Mouse (Mus musculus) heart, postnatal 0 days (tissue): ENCODE results near the gene Entpd8. TPM values are rescaled to one million over a fixed set of nuclear protein-coding genes. Genes with fewer than 3 reads are reported as not detected.
A peak's percentile ranks its signal among the peaks of the same experiment; 100 is the strongest.

Experiments used
- ATAC-seq: fragments of 200-750 bp; cut with Nextera tagmentation; 2 replicates; pipeline ENCODE4 v1.8.0; 2017; ENCODE audit warnings: low read depth, moderate number of reproducible peaks, moderate library complexity; ENCODE audit not compliant: insufficient read depth
- DNase-seq: peaks from one replicate; pipeline ENCODE4 v3.0.0-alpha.2; 2016; ENCODE audit warnings: low spot score
- H3K27ac ChIP-seq: fragments of 300-500 bp; sonication (generic); 2 replicates; pipeline ENCODE4 v1.5.1; 2014; ENCODE audit warnings: low read depth, mild to moderate bottlenecking
- H3K27me3 ChIP-seq: fragments of 300-500 bp; sonication (generic); 2 replicates; pipeline ENCODE4 v1.6.1; 2014; ENCODE audit warnings: low read length, mixed read lengths; ENCODE audit not compliant: control insufficient read depth, insufficient read depth
- H3K36me3 ChIP-seq: fragments of 300-500 bp; sonication (generic); replicated peaks from 2 replicates; pipeline ENCODE4 v1.6.1; 2014; ENCODE audit warnings: low read length, mixed read lengths; ENCODE audit not compliant: control insufficient read depth, insufficient read depth
- H3K4me1 ChIP-seq: fragments of 300-500 bp; sonication (generic); 2 replicates; pipeline ENCODE4 v1.6.1; 2014; ENCODE audit warnings: antibody characterized with exemption; ENCODE audit not compliant: control insufficient read depth, insufficient read depth
- H3K4me2 ChIP-seq: fragments of 300-500 bp; sonication (generic); 2 replicates; pipeline ENCODE4 v1.6.1; 2014; ENCODE audit warnings: low read depth, mild to moderate bottlenecking, low read length, moderate library complexity
- H3K4me3 ChIP-seq: fragments of 300-500 bp; sonication (generic); 2 replicates; pipeline ENCODE4 v1.5.1; 2014; ENCODE audit warnings: low read depth, low read length
- H3K9ac ChIP-seq: fragments of 300-500 bp; sonication (generic); replicated peaks from 2 replicates; pipeline ENCODE4 v1.6.1; 2014; ENCODE audit warnings: low read depth, low read length, mixed read lengths
- H3K9me3 ChIP-seq: fragments of 300-500 bp; sonication (generic); replicated peaks from 2 replicates; pipeline ENCODE4 v1.6.1; 2016; ENCODE audit warnings: low read length; ENCODE audit not compliant: control insufficient read depth
- CTCF ChIP-seq: IDR thresholded peaks from 2 replicates; pipeline ENCODE4 v1.5.1; 2016; ENCODE audit warnings: antibody characterized with exemption, control low read depth, low read depth
- EP300 ChIP-seq: IDR thresholded peaks from 2 replicates; pipeline ENCODE4 v1.6.1; 2016; ENCODE audit warnings: antibody characterized with exemption, low read depth
- WGBS: fragments of 180-500 bp; shearing (Covaris S2); extraction: QIAGEN DNeasy Blood & Tissue Kit; methylation state at CpG from one replicate; pipeline ENCODE4 v1.1.7; 2014; 5-methylcytosine and 5-hydroxymethylcytosine counted together
- microRNA-seq: library from miRNA; unstranded; fragments of <30 nt; microRNA quantifications from one replicate; pipeline ENCODE4, GENCODE M21; 2016
- polyA plus RNA-seq: library from polyadenylated mRNA; unstranded; fragments of >200 nt; fragmentation: Nextera tagmentation; extraction: Ambion mirVana; gene quantifications from 2 replicates; pipeline ENCODE4 v1.2.1, GENCODE M21; 2015
- total RNA-seq: library from RNA; depleted of rRNA; stranded (reverse); fragments of >200 nt; gene quantifications from 2 replicates; pipeline ENCODE4 v1.2.3, GENCODE M21; 2014; ENCODE audit warnings: low replicate concordance; rRNA removed

Entpd8 gene
- total and polyA plus RNA-seq, 2 experiments from 2014 or later, result not detected

DNA sequence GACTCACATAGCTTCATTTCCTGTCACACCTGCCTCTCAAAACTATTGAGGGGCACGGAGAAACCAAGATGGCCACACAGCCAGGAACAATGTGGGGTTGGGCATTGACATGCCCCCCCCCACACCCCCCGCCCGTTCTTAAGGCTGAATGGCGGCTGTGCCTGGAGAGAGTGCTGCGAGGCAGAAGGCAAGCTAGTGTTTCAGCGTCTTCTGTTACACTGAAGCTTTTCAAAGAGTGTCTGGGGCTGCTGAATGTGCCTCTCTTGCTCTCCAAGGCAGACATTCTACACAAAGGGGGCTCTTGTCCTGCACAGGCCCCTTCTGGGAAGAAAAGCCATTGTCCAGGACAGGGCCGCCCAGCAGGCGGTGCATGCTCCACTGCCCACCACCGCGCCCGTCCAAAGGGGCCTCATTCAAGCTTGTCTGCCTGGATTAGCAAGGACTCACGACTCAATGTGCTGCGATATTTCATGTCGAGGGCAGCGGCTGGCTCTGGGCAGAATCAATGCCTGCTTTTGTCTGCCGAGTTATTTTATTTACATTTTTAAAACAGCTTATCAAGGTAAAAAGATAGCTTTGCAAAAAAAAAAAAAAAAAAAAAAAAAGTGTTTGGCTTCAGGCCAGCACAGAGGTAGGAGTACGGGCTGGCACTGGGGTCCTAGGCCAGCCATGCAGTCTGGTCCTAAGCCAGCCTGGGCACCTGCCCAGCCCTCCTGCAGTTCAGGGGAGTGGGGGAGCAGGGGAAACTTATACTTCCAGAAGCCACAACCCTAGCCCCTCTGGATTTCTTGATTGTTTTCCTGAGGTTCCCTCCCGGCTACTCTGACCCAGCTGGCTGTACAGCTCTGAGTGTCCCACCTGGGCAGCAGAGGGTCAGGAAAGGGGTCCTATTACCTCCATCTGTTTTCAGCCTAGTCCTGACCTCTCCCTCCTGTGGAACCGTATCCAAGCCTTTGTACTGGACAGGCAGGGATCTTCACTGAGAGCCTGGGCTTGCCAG, 46.2 kb downstream of the Entpd8 start:
- Histone ChIP-seq H3K36me3 (no peaks in the 10 kb centered on the region), H3K4me1 (peaks cover 22% of the 10 kb centered on the region), H3K4me2 (no peak overlapping the region), H3K27me3 (no peaks in the 10 kb centered on the region), H3K4me3 (no peak overlapping the region), H3K9me3 (no peaks in the 10 kb centered on the region), H3K27ac (no peak overlapping the region), H3K9ac (no peak overlapping the region)
- ATAC-seq (no peak), DNase-seq (no peak)
- 62% methylated on average over 19 of the region's 19 CpGs for WGBS
- TF ChIP-seq EP300 (no peak), CTCF (no peak)

DNA sequence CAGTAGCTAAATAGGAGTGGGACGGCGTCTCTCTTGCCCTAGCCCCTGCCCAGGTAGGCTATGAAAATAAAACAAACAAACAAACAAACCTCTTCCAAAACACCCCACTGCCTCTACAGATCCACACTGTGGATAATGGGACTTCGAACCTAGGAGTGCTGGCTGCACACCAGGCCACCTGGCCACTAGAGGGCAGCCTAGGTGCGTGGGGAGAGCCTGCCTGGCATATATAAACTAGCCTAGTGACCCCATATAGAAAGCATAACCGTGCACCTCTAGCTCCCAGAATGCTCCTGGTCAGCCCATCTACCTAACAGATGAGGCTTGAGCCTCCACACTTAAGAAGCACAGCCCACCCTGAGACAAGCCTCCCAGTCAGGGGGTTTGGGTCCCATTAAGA, 47.1 kb downstream of the Entpd8 start:
- Histone ChIP-seq H3K36me3 (no peaks in the 10 kb centered on the region), H3K4me1 (peaks cover 22% of the 10 kb centered on the region), H3K9me3 (no peaks in the 10 kb centered on the region), H3K27me3 (no peaks in the 10 kb centered on the region), H3K27ac (peak overlapping the region; percentile 86), H3K4me2 (no peak overlapping the region), H3K4me3 (no peak overlapping the region), H3K9ac (no peak overlapping the region)
- TF ChIP-seq EP300, result no peak
- peak; percentile 95 for TF ChIP-seq CTCF
- 46% methylated on average over 5 of the region's 5 CpGs for WGBS
- ATAC-seq, result peak; percentile 64
- DNase-seq, result peak; percentile 80

DNA sequence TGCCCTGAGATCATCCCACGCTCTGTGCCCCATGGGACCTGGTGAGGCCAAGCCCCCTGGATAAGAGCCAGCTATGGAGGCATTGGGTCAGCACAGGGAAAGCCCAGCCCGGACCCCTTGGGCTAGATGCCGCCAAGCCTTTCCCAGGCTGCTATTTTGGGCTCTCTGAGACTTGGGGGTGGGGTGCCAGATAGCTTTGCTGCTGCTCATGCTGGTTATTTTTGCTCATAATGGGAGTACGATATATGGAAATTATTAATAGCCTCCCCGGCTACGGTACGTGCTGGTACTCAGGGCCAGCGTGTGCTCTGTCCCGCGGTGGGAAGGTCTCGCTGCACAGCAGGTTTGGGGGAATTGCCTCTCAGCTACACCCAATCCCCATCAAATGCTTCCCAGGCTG, 48.0 kb downstream of the Entpd8 start:
- Histone ChIP-seq H3K4me2 (peak overlapping the region; percentile 27), H3K27me3 (no peaks in the 10 kb centered on the region), H3K4me1 (peaks cover 22% of the 10 kb centered on the region), H3K9ac (no peak overlapping the region), H3K27ac (peak overlapping the region; percentile 86), H3K9me3 (no peaks in the 10 kb centered on the region), H3K36me3 (no peaks in the 10 kb centered on the region), H3K4me3 (no peak overlapping the region)
- TF ChIP-seq EP300 (peak; percentile 85; the same call in 1 of the 2 replicates), CTCF (no peak)
- ATAC-seq, result peak; percentile 88
- peak; percentile 83 for DNase-seq
- 13% methylated on average over 11 of the region's 11 CpGs for WGBS

DNA sequence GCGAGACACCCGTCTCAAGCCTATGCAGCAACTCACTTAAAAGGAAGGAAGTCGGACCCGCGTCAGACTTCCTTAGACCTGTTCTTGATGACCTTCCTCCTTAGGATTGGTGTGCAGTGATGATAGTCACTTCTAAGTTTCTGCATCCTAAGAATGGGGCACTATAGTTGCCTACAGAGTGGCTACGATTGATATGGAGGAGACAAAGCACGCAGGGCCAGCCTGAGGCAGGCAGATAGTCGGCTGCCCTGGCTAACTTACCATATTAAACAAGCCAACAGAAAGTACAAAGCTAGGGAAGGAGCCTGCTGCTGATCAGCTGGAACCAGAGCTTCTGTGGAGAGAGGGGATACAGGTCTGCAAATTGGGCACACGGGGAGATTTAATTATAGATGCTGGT, 51.5 kb downstream of the Entpd8 start:
- H3K36me3 ChIP-seq, result no peaks in the 10 kb centered on the region
- H3K4me2 ChIP-seq, result no peak overlapping the region
- H3K9me3 ChIP-seq, result no peaks in the 10 kb centered on the region
- no peak for TF ChIP-seq CTCF
- TF ChIP-seq EP300, result no peak
- H3K27ac ChIP-seq, result no peak overlapping the region
- DNase-seq (no peak), ATAC-seq (no peak)
- H3K4me3 ChIP-seq, result no peak overlapping the region
- whole genome bisulfite sequencing, result 64% methylated on average over 9 of the region's 9 CpGs
- H3K27me3 ChIP-seq, result no peaks in the 10 kb centered on the region
- peaks cover 21% of the 10 kb centered on the region for H3K4me1 ChIP-seq
- no peak overlapping the region for H3K9ac ChIP-seq

Small RNAs within 50 kb of the gene (microRNA-seq; reads per million reads assigned to microRNA genes)
- not detected for gene Gm24328
- gene Mir7664, result not detected

Other genes starting within 250 kb of the Entpd8 start
- gene Ehmt1, start 160.7 kb upstream of the Entpd8 start, total RNA-seq, result 36.8 and 49.8 TPM in 2 replicates
- 30.6 and 34.7 TPM in 2 replicates for gene Ehmt1, start 160.7 kb upstream of the Entpd8 start, polyA plus RNA-seq
- gene Arrdc1, start 145.1 kb upstream of the Entpd8 start, total RNA-seq, result 11.9 and 23.9 TPM in 2 replicates
- 10.2 and 12.2 TPM in 2 replicates for gene Arrdc1, start 145.1 kb upstream of the Entpd8 start, polyA plus RNA-seq
- gene Zmynd19, start 130.5 kb upstream of the Entpd8 start, total RNA-seq, result 5.9 and 21.3 TPM in 2 replicates
- gene Zmynd19, start 130.5 kb upstream of the Entpd8 start, polyA plus RNA-seq, result 5.6 and 6.0 TPM in 2 replicates
- 17.7 and 24.8 TPM in 2 replicates for gene Dph7, start 117.9 kb upstream of the Entpd8 start, total RNA-seq
- 10.2 and 11.7 TPM in 2 replicates for gene Dph7, start 117.9 kb upstream of the Entpd8 start, polyA plus RNA-seq
- gene Mrpl41, start 105.2 kb upstream of the Entpd8 start, total RNA-seq, result 62.3 and 69.5 TPM in 2 replicates
- 194 and 197 TPM in 2 replicates for gene Mrpl41, start 105.2 kb upstream of the Entpd8 start, polyA plus RNA-seq
- gene Pnpla7, start 104.3 kb upstream of the Entpd8 start, total RNA-seq, result 10.0 and 19.5 TPM in 2 replicates
- gene Pnpla7, start 104.3 kb upstream of the Entpd8 start, polyA plus RNA-seq, result 9.5 and 10.9 TPM in 2 replicates
- gene Nsmf, start 25.9 kb upstream of the Entpd8 start, total RNA-seq, result 68.3 and 86.7 TPM in 2 replicates
- 33.5 and 36.0 TPM in 2 replicates for gene Nsmf, start 25.9 kb upstream of the Entpd8 start, polyA plus RNA-seq
- gene Noxa1, start 14.8 kb downstream of the Entpd8 start, total RNA-seq, result not detected in 2 replicates
- not detected in 2 replicates for gene Noxa1, start 14.8 kb downstream of the Entpd8 start, polyA plus RNA-seq
- 34.1 and 38.1 TPM in 2 replicates for gene Nrarp, start 100.5 kb downstream of the Entpd8 start, total RNA-seq
- gene Nrarp, start 100.5 kb downstream of the Entpd8 start, polyA plus RNA-seq, result 8.8 and 9.6 TPM in 2 replicates
- gene Tor4a, start 116.6 kb downstream of the Entpd8 start, total RNA-seq, result 4.9 and 8.6 TPM in 2 replicates
- 4.4 and 5.2 TPM in 2 replicates for gene Tor4a, start 116.6 kb downstream of the Entpd8 start, polyA plus RNA-seq
- gene Nelfb, start 131.2 kb downstream of the Entpd8 start, total RNA-seq, result 49.0 and 63.7 TPM in 2 replicates
- gene Nelfb, start 131.2 kb downstream of the Entpd8 start, polyA plus RNA-seq, result 38.4 and 41.9 TPM in 2 replicates
- not detected in 2 replicates for gene Stpg3, start 134.3 kb downstream of the Entpd8 start, total RNA-seq
- gene Stpg3, start 134.3 kb downstream of the Entpd8 start, polyA plus RNA-seq, result not detected in 2 replicates
- gene Fam166a, start 138.4 kb downstream of the Entpd8 start, total RNA-seq, result not detected in 2 replicates
- 0.33 TPM in 1 of 2 replicates, not detected in the other for gene Fam166a, start 138.4 kb downstream of the Entpd8 start, polyA plus RNA-seq
- gene Tubb4b, start 144.4 kb downstream of the Entpd8 start, total RNA-seq, result 665 and 888 TPM in 2 replicates
- 217 and 244 TPM in 2 replicates for gene Tubb4b, start 144.4 kb downstream of the Entpd8 start, polyA plus RNA-seq
- not detected in 2 replicates for gene Slc34a3, start 154.1 kb downstream of the Entpd8 start, total RNA-seq
- not detected in 2 replicates for gene Slc34a3, start 154.1 kb downstream of the Entpd8 start, polyA plus RNA-seq
- not detected in 2 replicates for gene Rnf224, start 156.5 kb downstream of the Entpd8 start, total RNA-seq
- gene Rnf224, start 156.5 kb downstream of the Entpd8 start, polyA plus RNA-seq, result not detected in 2 replicates
- 2.4 and 4.1 TPM in 2 replicates for gene Rnf208, start 162.0 kb downstream of the Entpd8 start, total RNA-seq
- 0.92 and 1.1 TPM in 2 replicates for gene Rnf208, start 162.0 kb downstream of the Entpd8 start, polyA plus RNA-seq
- not detected in 2 replicates for gene Cysrt1, start 162.1 kb downstream of the Entpd8 start, total RNA-seq
- gene Cysrt1, start 162.1 kb downstream of the Entpd8 start, polyA plus RNA-seq, result not detected in 2 replicates
- 4.8 and 6.9 TPM in 2 replicates for gene AL732309.1, start 166.6 kb downstream of the Entpd8 start, total RNA-seq
- gene AL732309.1, start 166.6 kb downstream of the Entpd8 start, polyA plus RNA-seq, result 0.97 and 1.6 TPM in 2 replicates
- 35.3 and 42.0 TPM in 2 replicates for gene Tmem203, start 175.1 kb downstream of the Entpd8 start, total RNA-seq
- 25.6 and 26.5 TPM in 2 replicates for gene Tmem203, start 175.1 kb downstream of the Entpd8 start, polyA plus RNA-seq
- gene Tprn, start 182.3 kb downstream of the Entpd8 start, total RNA-seq, result 5.2 and 5.4 TPM in 2 replicates
- 3.6 and 3.7 TPM in 2 replicates for gene Tprn, start 182.3 kb downstream of the Entpd8 start, polyA plus RNA-seq
- gene Ssna1, start 192.1 kb downstream of the Entpd8 start, total RNA-seq, result 58.9 and 110 TPM in 2 replicates
- gene Ssna1, start 192.1 kb downstream of the Entpd8 start, polyA plus RNA-seq, result 111 and 117 TPM in 2 replicates
- gene Anapc2, start 192.2 kb downstream of the Entpd8 start, total RNA-seq, result 31.4 and 48.6 TPM in 2 replicates
- 41.0 and 46.5 TPM in 2 replicates for gene Anapc2, start 192.2 kb downstream of the Entpd8 start, polyA plus RNA-seq
- gene Tmem210, start 207.8 kb downstream of the Entpd8 start, total RNA-seq, result not detected in 2 replicates
- gene Tmem210, start 207.8 kb downstream of the Entpd8 start, polyA plus RNA-seq, result not detected in 2 replicates
- not detected in 2 replicates for gene Lrrc26, start 209.6 kb downstream of the Entpd8 start, total RNA-seq
- gene Lrrc26, start 209.6 kb downstream of the Entpd8 start, polyA plus RNA-seq, result 1.2 TPM in 1 of 2 replicates, not detected in the other
- gene Grin1, start 238.9 kb downstream of the Entpd8 start, total RNA-seq, result 0.46 TPM in 1 of 2 replicates, not detected in the other
- gene Grin1, start 238.9 kb downstream of the Entpd8 start, polyA plus RNA-seq, result not detected in 2 replicates